Mouse (Mus musculus): ENCODE data around the gene Zbtb48. TPM values are rescaled to one million over a fixed set of nuclear protein-coding genes. Genes with fewer than 3 reads are reported as not detected.
A peak's percentile ranks its signal among the peaks of the same experiment; 100 is the strongest.

Gene Zbtb48
- polyA plus RNA-seq, 1 experiment from 2014 or later = 22.1 TPM

GRCm38 (mm10) chr4:152026751-152027508 lies 541 bp downstream of the Zbtb48 start:
- ATAC-seq (replicated peaks) = peak; percentile 78
- WGBS = 2% methylated on average over 31 of the region's 41 CpGs

DNA sequence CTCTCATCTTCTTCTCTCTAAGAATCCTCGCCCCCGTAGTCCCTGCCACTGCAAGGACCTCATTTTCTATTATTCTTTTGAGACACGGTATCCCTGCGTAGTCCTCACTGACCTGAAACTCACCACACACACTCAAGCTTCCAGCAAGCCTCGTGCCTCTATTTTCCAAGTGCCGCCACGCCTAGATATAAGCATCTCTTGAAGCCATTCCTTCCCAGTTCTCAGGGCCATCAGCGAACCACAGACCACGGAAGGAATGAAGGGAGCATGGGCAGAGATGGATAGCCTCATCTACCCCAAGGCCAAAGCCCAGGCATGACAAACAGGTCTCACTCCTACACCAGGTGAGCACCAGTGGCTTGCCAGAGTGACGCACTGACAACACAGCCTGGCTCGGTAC lies 2.9 kb downstream of the Zbtb48 start:
- Histone ChIP-seq H3K9ac (peak overlapping the region; percentile 14; the same call in 1 of the 2 replicates), H3K27me3 (replicated peaks) (no peaks in the 10 kb centered on the region), H3K9me3 (no peaks in the 10 kb centered on the region), H3K4me1 (peaks cover 53% of the 10 kb centered on the region), H3K4me2 (peak overlapping the region; percentile 15; the same call in 1 of the 2 replicates), H3K36me3 (replicated peaks) (peaks cover 27% of the 10 kb centered on the region), H3K27ac (no peak overlapping the region), H3K4me3 (no peak overlapping the region)
- WGBS = 93% methylated on average over 11 of the region's 11 CpGs
- no peak for ATAC-seq (replicated peaks)

More at GRCm38 (mm10) chr4:152026751-152027508, 541 bp downstream of the Zbtb48 start:
- Histone ChIP-seq H3K4me1 (peaks cover 57% of the 10 kb centered on the region), H3K9me3 (no peaks in the 10 kb centered on the region), H3K4me3 (peak overlapping the region; percentile 70), H3K27me3 (replicated peaks) (0 out of 2 replicates have a peak, but pooled peaks cover 3% of the 10 kb centered on the region), H3K36me3 (replicated peaks) (peaks cover 9% of the 10 kb centered on the region; the same call in 1 of the 2 replicates), H3K27ac (peak overlapping the region; percentile 76), H3K4me2 (peak overlapping the region; percentile 80), H3K9ac (peak overlapping the region; percentile 72)

GRCm38 (mm10) chr4:152022506-152022905 lies 5.0 kb downstream of the Zbtb48 start:
- Histone ChIP-seq H3K4me1 (peaks cover 40% of the 10 kb centered on the region), H3K27ac (no peak overlapping the region), H3K9me3 (no peaks in the 10 kb centered on the region), H3K4me2 (no peak overlapping the region), H3K9ac (no peak overlapping the region), H3K36me3 (replicated peaks) (peaks cover 36% of the 10 kb centered on the region), H3K27me3 (replicated peaks) (no peaks in the 10 kb centered on the region), H3K4me3 (no peak overlapping the region)
- 92% methylated on average over 8 of the region's 8 CpGs for WGBS
- ATAC-seq (replicated peaks) = no peak

- H3K4me3 ChIP-seq = no peak overlapping the region
- H3K36me3 ChIP-seq (replicated peaks) = peaks cover 36% of the 10 kb centered on the region
- no peak for ATAC-seq (replicated peaks)
- H3K9me3 ChIP-seq = no peaks in the 10 kb centered on the region
- H3K27ac ChIP-seq = no peak overlapping the region
- WGBS = 72% methylated on average over 12 of the region's 12 CpGs
- no peaks in the 10 kb centered on the region for H3K27me3 ChIP-seq (replicated peaks)
- H3K9ac ChIP-seq = no peak overlapping the region
- H3K4me2 ChIP-seq = no peak overlapping the region
- peaks cover 36% of the 10 kb centered on the region for H3K4me1 ChIP-seq
These were observed 5.8 kb downstream of the Zbtb48 start for GRCm38 (mm10) chr4:152021568-152022097.

DNA sequence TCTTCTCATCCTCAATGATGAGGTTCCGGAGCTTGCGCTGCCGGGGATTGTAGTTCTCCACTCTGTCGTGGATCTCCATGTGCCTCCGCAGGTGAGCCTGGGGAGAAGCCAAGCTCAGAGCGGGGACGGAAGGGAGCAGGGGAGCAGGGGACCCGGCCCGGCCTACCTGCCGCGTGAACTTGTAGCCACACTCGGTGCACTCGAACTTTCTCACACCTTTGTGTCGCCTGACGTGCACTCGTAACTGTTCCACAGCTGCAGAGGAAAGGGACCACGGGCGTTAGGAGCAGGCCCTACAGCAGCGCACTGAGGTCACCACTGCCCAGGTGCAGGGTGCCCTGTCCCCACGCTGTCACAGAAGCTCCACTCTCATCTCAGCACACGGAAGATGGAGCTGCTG lies 7.4 kb downstream of the Zbtb48 start:
- no peak overlapping the region for H3K9ac ChIP-seq
- H3K36me3 ChIP-seq (replicated peaks) = peaks cover 38% of the 10 kb centered on the region
- H3K27me3 ChIP-seq (replicated peaks) = no peaks in the 10 kb centered on the region
- no peaks in the 10 kb centered on the region for H3K9me3 ChIP-seq
- 90% methylated on average over 21 of the region's 21 CpGs for WGBS
- ATAC-seq (replicated peaks) = no peak
- no peak overlapping the region for H3K4me3 ChIP-seq
- no peak overlapping the region for H3K4me2 ChIP-seq
- peaks cover 20% of the 10 kb centered on the region for H3K4me1 ChIP-seq
- no peak overlapping the region for H3K27ac ChIP-seq

DNA sequence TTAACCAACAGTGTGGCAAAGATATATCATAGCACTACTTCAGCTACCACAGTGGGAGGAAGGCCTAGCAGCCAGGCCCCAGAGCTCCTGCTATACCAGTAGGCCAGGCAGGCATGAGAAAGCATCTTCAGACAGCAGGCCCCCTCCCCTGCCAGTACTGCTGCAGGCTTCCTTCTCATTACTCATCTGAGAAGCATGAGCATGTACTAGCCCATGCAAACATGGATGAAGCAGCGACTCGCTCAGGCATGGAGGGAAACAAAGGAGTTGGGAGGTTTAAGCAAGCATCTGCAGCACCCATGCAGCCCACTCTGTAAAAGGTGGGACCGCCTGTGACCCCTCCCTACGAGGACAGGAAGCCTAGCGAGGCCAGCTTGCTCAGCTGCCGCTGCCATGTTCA lies 8.4 kb downstream of the Zbtb48 start:
- 90% methylated on average over 6 of the region's 6 CpGs for WGBS
- Histone ChIP-seq H3K4me3 (no peak overlapping the region), H3K4me2 (no peak overlapping the region), H3K4me1 (peaks cover 11% of the 10 kb centered on the region), H3K36me3 (replicated peaks) (peaks cover 38% of the 10 kb centered on the region), H3K27ac (no peak overlapping the region), H3K9me3 (no peaks in the 10 kb centered on the region), H3K27me3 (replicated peaks) (no peaks in the 10 kb centered on the region), H3K9ac (no peak overlapping the region)
- ATAC-seq (replicated peaks) = no peak

GRCm38 (mm10) chr4:152013036-152013813 lies 14.2 kb downstream of the Zbtb48 start:
- H3K27me3 ChIP-seq (replicated peaks) = 0 out of 2 replicates have a peak, but pooled peaks cover 9% of the 10 kb centered on the region
- no peak overlapping the region for H3K27ac ChIP-seq
- peaks cover 27% of the 10 kb centered on the region for H3K4me1 ChIP-seq
- H3K4me2 ChIP-seq = no peak overlapping the region
- ATAC-seq (replicated peaks) = no peak
- H3K36me3 ChIP-seq (replicated peaks) = peaks cover 2% of the 10 kb centered on the region; the same call in 1 of the 2 replicates
- H3K4me3 ChIP-seq = no peak overlapping the region
- H3K9me3 ChIP-seq = no peaks in the 10 kb centered on the region
- no peak overlapping the region for H3K9ac ChIP-seq
- 89% methylated on average over 12 of the region's 12 CpGs for WGBS

DNA sequence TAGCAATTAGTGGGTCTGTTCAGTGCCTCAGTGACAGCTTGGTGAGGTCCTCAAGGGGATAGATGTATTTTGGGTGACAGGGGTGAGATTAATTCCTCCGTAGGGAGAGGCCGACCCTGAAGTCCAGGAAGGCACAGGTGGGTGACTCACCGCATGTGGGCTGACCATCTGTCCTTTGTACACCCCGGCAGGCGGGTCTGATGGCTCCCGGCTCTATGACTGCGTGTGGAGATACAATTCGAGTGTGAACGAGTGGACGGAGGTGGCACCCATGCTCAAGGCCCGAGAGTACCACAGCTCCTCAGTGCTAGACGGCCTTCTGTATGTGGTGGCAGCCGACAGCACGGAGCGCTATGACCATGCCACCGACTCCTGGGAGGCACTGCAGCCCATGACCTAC lies 15.4 kb downstream of the Zbtb48 start:
- 0 out of 2 replicates have a peak, but pooled peaks cover 2% of the 10 kb centered on the region for H3K36me3 ChIP-seq (replicated peaks)
- ATAC-seq (replicated peaks) = no peak
- peaks cover 17% of the 10 kb centered on the region; the same call in 1 of the 2 replicates for H3K27me3 ChIP-seq (replicated peaks)
- H3K4me1 ChIP-seq = peaks cover 37% of the 10 kb centered on the region
- H3K9me3 ChIP-seq = no peaks in the 10 kb centered on the region
- WGBS = 93% methylated on average over 16 of the region's 16 CpGs
- H3K27ac ChIP-seq = no peak overlapping the region
- no peak overlapping the region for H3K4me2 ChIP-seq
- no peak overlapping the region for H3K4me3 ChIP-seq
- H3K9ac ChIP-seq = no peak overlapping the region

GRCm38 (mm10) chr4:152011171-152011760 lies 16.2 kb downstream of the Zbtb48 start:
- Histone ChIP-seq H3K4me2 (peak overlapping the region; percentile 98), H3K27ac (no peak overlapping the region), H3K27me3 (replicated peaks) (peaks cover 25% of the 10 kb centered on the region; the same call in 1 of the 2 replicates), H3K9me3 (no peaks in the 10 kb centered on the region), H3K9ac (no peak overlapping the region), H3K36me3 (replicated peaks) (0 out of 2 replicates have a peak, but pooled peaks cover 2% of the 10 kb centered on the region), H3K4me1 (peaks cover 37% of the 10 kb centered on the region), H3K4me3 (peak overlapping the region; percentile 69)
- ATAC-seq (replicated peaks) = no peak
- 74% methylated on average over 8 of the region's 8 CpGs for WGBS

DNA sequence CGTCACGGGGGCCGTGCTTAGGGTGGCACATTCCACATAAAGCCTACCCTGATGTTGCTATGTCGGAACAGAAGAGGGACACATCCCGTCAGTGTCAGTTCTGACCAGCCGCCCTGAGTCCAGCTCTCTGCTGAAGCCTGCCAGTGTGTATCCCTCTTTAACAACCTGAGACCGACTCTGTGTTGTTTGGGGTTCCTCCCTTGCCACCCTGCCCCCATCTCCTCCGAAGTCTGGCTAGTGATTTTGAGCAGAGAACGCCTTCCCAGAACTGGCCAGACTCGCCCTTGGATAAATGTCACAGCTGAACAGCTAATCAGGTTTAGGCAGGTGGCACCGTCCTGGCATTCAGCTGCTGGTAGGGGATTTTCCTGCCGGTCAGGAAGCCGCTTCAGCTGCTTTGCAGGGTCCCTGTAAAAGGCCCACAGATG lies 16.8 kb downstream of the Zbtb48 start:
- Histone ChIP-seq H3K4me3 (peak overlapping the region; percentile 69), H3K27me3 (replicated peaks) (peaks cover 26% of the 10 kb centered on the region; the same call in 1 of the 2 replicates), H3K4me1 (peaks cover 37% of the 10 kb centered on the region), H3K4me2 (peak overlapping the region; percentile 98), H3K36me3 (replicated peaks) (no peaks in the 10 kb centered on the region), H3K9me3 (no peaks in the 10 kb centered on the region), H3K9ac (no peak overlapping the region), H3K27ac (no peak overlapping the region)
- no peak for ATAC-seq (replicated peaks)
- WGBS = 10% methylated on average over 13 of the region's 13 CpGs

DNA sequence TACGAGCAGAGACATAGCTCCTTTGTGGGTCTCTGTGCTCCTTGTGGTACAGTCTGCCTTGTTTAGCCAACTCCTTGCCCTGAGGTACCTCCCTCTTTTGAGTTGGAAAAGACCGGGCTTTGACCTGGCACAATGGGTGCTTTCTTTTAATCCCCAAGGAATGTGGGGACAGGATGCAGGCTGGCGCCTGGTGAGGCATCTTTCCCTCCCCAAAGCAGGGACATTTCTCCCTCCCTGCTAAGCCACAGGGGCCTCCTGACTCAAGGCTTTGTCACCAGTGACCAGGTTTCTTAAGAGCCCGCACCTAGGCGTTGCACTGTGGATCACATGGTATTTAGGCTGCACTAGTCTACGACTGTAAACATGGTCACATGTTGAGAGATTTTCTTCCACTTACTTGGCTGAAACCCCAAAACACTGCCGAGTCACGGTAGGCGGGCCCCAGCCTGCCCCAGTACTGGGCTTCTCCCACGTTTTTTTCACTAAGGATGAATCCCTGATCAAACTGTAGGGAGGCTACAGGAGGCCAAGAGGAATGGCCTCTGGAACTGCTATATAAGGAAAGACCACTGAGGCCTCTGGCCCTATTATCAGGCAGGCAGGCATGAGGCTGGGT lies 17.3 kb downstream of the Zbtb48 start:
- H3K36me3 ChIP-seq (replicated peaks) = no peaks in the 10 kb centered on the region
- H3K27me3 ChIP-seq (replicated peaks) = peaks cover 26% of the 10 kb centered on the region; the same call in 1 of the 2 replicates
- no peaks in the 10 kb centered on the region for H3K9me3 ChIP-seq
- WGBS = 2% methylated on average over 10 of the region's 10 CpGs
- peak overlapping the region; percentile 45 for H3K9ac ChIP-seq
- peak overlapping the region; percentile 69 for H3K4me3 ChIP-seq
- ATAC-seq (replicated peaks) = no peak
- H3K4me2 ChIP-seq = peak overlapping the region; percentile 98
- H3K27ac ChIP-seq = no peak overlapping the region
- H3K4me1 ChIP-seq = peaks cover 37% of the 10 kb centered on the region

Data from midbrain, embryonic 15.5 days (tissue).